Mouse (Mus musculus): ENCODE measurements at regions not wholly inside any gene's neighbourhood (a gene's known extent, or its start where the extent isn't known, plus 50 kb on each side); places are given as distances from the start of the nearest gene placed in this dataset.

DNA sequence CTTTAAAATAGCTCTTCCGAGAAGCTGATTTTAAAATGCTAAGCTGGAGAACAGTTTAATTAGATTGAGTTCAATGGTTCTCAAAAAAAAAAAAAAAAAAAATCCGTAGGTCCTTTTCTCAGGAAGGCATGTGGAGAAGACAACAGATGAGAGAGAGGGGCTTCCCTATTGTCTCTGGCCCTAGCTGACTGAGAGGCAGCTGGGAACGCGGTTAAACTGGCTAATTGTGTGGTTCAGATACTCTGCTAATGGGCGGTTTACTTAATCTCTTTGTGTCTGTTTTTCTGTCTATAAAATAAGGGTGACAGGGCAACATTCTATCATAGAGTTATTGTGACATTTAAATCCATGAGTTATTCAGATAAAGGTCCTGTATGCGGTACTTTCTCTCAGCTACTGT, 101.1 kb upstream of the Fam92a start:
- H3K36me3 ChIP-seq, result no peaks in the 10 kb centered on the region
- no peak for ATAC-seq
- no peak overlapping the region for H3K4me2 ChIP-seq (replicated peaks)
- no peak overlapping the region for H3K4me3 ChIP-seq (replicated peaks)
- no peak overlapping the region for H3K27ac ChIP-seq
- no peak overlapping the region for H3K9ac ChIP-seq (replicated peaks)
- no peaks in the 10 kb centered on the region for H3K9me3 ChIP-seq
- no peaks in the 10 kb centered on the region for H3K27me3 ChIP-seq
- 18% methylated on average over 6 of the region's 6 CpGs for WGBS
- peaks cover 10% of the 10 kb centered on the region for H3K4me1 ChIP-seq (replicated peaks)

DNA sequence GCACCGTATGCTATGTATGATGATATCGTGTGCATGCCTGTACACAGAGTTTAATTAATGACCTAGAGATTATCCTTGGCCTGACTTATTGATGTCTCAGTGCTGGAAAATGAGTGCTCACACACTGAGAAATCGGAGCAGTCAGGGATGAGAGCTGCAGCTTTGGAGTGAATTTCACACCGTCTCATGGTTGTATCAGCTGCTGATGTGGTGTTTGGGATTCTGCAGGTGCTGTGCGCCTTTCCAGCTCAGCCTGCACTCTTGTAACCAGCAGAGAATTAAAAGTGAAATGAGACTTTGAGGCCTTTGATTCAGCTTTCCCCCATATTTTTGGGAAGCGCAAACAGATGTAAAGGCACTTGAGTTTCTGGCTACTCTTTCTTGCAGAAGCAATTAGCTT, 100.6 kb upstream of the Fam92a start:
- H3K9ac ChIP-seq (replicated peaks), result no peak overlapping the region
- peak overlapping the region; percentile 35; the same call in 1 of the 2 replicates for H3K27ac ChIP-seq
- ATAC-seq, result no peak

DNA sequence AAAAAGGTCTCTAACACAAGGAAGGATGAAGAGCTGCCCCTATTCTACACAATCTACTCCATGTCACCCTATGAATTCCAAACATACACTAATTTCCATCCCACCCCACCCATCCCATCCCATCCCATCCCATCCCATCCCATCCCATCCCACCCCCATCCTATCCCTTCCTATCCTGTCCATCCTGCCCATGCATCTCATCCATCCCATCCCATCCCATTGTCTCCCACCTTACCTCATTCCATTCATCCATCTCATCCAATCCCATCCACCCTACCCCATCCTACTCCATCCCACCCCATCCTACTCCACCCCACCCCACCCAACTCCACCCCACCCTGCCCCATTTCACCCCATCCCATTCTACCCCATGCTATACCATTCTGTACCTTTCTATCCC, 91.9 kb upstream of the Fam92a start:
- Histone ChIP-seq H3K27ac (0 out of 2 replicates have a peak overlapping the region, but pooled peaks have one; percentile 62), H3K4me2 (replicated peaks) (peak overlapping the region; percentile 19; the same call in 1 of the 2 replicates), H3K4me3 (replicated peaks) (no peak overlapping the region), H3K9me3 (no peaks in the 10 kb centered on the region), H3K27me3 (no peaks in the 10 kb centered on the region), H3K4me1 (replicated peaks) (peaks cover 6% of the 10 kb centered on the region; the same call in 1 of the 2 replicates), H3K36me3 (no peaks in the 10 kb centered on the region), H3K9ac (replicated peaks) (no peak overlapping the region)
- ATAC-seq, result peak; percentile 77

More for the DNA sequence above, 100.6 kb upstream of the Fam92a start:
- H3K27me3 ChIP-seq, result no peaks in the 10 kb centered on the region
- no peaks in the 10 kb centered on the region for H3K36me3 ChIP-seq
- no peaks in the 10 kb centered on the region for H3K9me3 ChIP-seq
- H3K4me2 ChIP-seq (replicated peaks), result no peak overlapping the region
- H3K4me1 ChIP-seq (replicated peaks), result peaks cover 10% of the 10 kb centered on the region
- 53% methylated on average over 6 of the region's 6 CpGs for WGBS
- no peak overlapping the region for H3K4me3 ChIP-seq (replicated peaks)

DNA sequence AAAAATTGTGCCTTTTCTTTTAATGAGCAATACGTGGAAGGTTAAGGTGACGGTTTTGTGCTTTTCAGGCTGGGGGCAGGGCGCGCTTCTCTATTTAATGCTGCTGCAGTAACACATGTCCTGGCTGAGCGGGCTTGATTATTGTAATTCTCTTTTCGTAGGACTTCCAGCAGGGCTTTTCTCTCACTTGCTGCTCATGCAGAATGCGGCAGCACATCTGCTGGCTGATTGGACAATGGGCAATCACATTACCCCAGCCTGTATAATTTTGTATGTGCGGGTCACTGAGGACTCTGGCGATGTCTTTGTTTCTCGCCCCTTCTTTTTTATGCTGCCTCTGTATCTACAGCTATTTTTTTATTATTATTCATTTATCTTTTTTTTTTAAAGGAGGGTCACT, 91.4 kb upstream of the Fam92a start:
- WGBS, result 21% methylated on average over 10 of the region's 10 CpGs
- H3K27ac ChIP-seq, result peak overlapping the region; percentile 62
- no peak overlapping the region for H3K4me3 ChIP-seq (replicated peaks)
- no peak overlapping the region for H3K9ac ChIP-seq (replicated peaks)
- no peaks in the 10 kb centered on the region for H3K9me3 ChIP-seq
- H3K27me3 ChIP-seq, result no peaks in the 10 kb centered on the region
- ATAC-seq, result peak; percentile 93
- no peaks in the 10 kb centered on the region for H3K36me3 ChIP-seq
- H3K4me1 ChIP-seq (replicated peaks), result peaks cover 6% of the 10 kb centered on the region; the same call in 1 of the 2 replicates
- peak overlapping the region; percentile 19 for H3K4me2 ChIP-seq (replicated peaks)

DNA sequence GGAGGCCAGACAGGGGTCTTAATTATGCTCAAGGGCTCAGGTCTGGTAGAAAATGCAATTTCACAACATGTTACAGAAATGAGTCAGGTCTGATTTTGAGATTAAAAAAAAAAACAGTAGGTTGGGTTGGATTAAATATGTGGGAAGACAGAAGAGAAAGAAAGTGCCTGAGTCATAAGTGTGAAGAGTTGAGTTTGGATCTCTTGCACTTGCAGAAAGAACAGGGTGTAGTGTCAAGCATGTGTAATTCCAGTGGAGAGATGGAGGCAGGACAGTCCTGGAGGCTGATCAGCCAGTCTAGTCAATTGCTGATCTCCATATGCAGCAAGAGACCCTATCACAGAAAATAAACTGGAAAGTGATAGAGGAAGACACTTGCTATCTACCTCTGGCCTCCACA, 76.2 kb upstream of the Fam92a start:
- Histone ChIP-seq H3K9ac (replicated peaks) (no peak overlapping the region), H3K4me3 (replicated peaks) (no peak overlapping the region), H3K9me3 (no peaks in the 10 kb centered on the region), H3K36me3 (no peaks in the 10 kb centered on the region), H3K4me1 (replicated peaks) (no peaks in the 10 kb centered on the region), H3K27ac (no peak overlapping the region), H3K27me3 (no peaks in the 10 kb centered on the region), H3K4me2 (replicated peaks) (no peak overlapping the region)
- no peak for ATAC-seq

DNA sequence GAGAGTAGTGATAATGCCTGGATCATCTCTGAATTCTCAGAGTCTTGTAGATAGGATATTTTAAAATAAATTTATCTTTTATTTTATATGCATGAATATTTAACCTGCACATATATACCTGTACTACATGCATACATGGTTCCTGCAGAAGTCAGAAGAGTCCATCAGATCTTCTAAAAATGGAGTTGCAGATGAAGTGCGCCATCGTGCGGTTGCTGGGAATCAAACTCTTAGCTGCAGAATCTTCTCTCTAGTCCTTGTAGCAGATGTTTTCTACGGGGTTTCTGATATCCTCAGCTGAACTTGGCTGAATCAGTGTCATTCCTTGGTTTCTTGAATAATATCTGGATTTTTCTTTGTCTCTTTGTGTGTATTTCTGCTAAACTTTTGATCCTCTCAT, 74.8 kb upstream of the Fam92a start:
- Histone ChIP-seq H3K4me1 (replicated peaks) (peaks cover 8% of the 10 kb centered on the region), H3K4me3 (replicated peaks) (no peak overlapping the region), H3K36me3 (no peaks in the 10 kb centered on the region), H3K27me3 (no peaks in the 10 kb centered on the region), H3K9ac (replicated peaks) (no peak overlapping the region), H3K9me3 (no peaks in the 10 kb centered on the region), H3K27ac (no peak overlapping the region), H3K4me2 (replicated peaks) (no peak overlapping the region)
- no peak for ATAC-seq
- 77% methylated on average over 4 of the region's 4 CpGs for WGBS

DNA sequence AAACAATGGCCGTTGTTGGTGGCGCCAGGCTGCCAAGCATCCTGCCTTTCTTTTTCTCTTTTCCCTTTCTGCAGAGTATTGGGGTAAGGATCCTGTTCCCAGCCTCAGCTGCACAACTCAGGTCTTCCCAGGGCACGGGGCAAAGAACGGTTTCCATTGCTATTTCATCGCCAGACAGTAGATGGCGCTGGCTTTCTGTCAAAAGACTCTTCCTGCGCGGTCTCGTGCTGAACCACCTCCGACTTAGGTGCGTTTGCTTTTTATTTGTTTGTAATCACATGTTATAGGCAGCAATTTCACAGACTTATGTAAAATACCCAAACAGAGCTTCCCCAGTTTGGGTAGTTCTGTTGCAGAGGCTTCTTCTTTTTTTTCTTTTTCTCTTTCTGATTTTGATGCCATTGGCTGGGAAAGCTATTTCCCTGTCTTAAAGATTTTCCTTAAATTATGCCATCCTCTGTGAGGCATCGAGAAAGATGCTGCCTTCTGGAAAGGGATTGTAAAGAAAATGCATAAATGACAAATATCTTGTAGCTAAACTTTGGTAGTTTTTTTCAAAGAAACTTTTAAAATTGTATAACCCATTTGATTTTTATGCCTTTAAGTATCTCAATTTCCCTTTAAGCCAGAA, 69.2 kb upstream of the Fam92a start:
- H3K36me3 ChIP-seq, result no peaks in the 10 kb centered on the region
- ATAC-seq, result peak; percentile 92
- H3K27ac ChIP-seq, result no peak overlapping the region
- H3K9me3 ChIP-seq, result no peaks in the 10 kb centered on the region
- peaks cover 10% of the 10 kb centered on the region for H3K4me1 ChIP-seq (replicated peaks)
- no peak overlapping the region for H3K4me3 ChIP-seq (replicated peaks)
- no peak overlapping the region for H3K9ac ChIP-seq (replicated peaks)
- peak overlapping the region; percentile 36 for H3K4me2 ChIP-seq (replicated peaks)
- WGBS, result 3% methylated on average over 12 of the region's 12 CpGs
- no peaks in the 10 kb centered on the region for H3K27me3 ChIP-seq

DNA sequence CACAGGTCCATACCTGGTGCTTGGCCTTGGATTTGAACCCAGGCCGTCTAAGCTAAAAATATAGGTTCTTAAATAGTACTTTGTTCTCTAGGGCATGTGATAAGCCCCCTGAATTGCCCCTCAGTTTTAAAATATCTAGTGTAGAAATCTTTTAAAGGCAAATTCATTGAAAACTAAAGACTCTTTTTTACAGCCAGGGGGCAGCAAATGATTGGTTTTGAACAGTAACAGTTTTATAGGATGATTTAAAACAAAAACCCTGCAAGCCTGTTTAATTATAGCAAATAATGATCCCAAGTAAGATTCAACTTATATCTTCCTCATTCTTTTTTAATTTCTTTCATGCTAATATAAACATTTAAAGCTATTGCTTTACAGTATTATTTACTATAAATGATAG, 58.9 kb upstream of the Fam92a start:
- WGBS, result 77% methylated on average over 1 of the region's 1 CpGs
- Histone ChIP-seq H3K9ac (replicated peaks) (no peak overlapping the region), H3K27ac (no peak overlapping the region), H3K4me3 (replicated peaks) (no peak overlapping the region), H3K9me3 (no peaks in the 10 kb centered on the region), H3K27me3 (no peaks in the 10 kb centered on the region), H3K4me2 (replicated peaks) (no peak overlapping the region), H3K36me3 (no peaks in the 10 kb centered on the region), H3K4me1 (replicated peaks) (no peaks in the 10 kb centered on the region)
- ATAC-seq, result no peak

All from midbrain, embryonic 13.5 days (tissue).